Mouse (Mus musculus): ENCODE measurements at regions not wholly inside any gene's neighbourhood (a gene's known extent, or its start where the extent isn't known, plus 50 kb on each side); places are given as distances from the start of the nearest gene placed in this dataset.
"Not testable (repeated sequence)": the region's sequence is repeated elsewhere in the genome, so short reads cannot be mapped to it uniquely, and the experiment has no call there.

- DNase-seq = not testable (repeated sequence)
Measured at GRCm38 (mm10) chr1:23316288-23316687, 81.3 kb downstream of the Ogfrl1 start.

GRCm38 (mm10) chr1:23314863-23315262 is 82.7 kb downstream of the Ogfrl1 start:
- DNase-seq = not testable (repeated sequence)

GRCm38 (mm10) chr1:23292718-23293117 is 104.9 kb downstream of the Ogfrl1 start:
- DNase-seq = no peak

DNA sequence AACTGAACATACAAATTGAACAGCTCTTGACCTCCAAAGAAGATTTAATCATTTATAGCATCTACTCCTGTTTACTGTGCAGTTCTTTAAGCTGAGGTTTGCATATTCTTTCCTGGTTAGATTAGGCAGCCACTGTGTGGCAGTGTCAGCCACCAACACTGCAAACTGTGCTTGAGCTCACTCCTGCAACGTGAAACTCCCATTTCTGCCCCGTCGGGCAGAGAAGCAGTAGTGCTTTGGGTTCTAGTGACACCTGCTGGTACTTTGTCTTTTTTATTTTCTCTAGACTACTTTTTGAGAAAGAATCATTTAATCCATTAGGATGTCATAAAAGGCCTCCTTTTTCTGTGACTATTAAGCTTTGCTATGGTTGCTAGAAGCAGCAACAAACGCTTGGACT is 110.8 kb downstream of the Ogfrl1 start:
- peak; percentile 79 for DNase-seq

DNA sequence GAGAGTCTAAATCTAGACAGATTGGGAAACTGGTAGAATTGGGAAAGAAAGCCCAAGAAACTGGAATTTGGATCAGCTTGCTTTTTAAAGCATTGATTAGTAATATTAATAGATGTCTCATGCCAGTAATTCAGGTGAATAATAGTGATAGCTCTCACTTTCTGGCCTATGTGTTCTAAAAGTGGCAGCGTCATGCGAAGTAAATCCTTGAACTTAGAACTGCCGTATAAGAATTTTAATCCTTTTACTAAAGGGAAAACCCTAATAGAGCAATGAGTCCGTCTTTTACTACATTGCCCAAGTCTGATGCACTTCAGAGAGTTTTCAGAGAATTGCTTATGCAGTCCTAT is 114.7 kb downstream of the Ogfrl1 start:
- no peak for DNase-seq

DNA sequence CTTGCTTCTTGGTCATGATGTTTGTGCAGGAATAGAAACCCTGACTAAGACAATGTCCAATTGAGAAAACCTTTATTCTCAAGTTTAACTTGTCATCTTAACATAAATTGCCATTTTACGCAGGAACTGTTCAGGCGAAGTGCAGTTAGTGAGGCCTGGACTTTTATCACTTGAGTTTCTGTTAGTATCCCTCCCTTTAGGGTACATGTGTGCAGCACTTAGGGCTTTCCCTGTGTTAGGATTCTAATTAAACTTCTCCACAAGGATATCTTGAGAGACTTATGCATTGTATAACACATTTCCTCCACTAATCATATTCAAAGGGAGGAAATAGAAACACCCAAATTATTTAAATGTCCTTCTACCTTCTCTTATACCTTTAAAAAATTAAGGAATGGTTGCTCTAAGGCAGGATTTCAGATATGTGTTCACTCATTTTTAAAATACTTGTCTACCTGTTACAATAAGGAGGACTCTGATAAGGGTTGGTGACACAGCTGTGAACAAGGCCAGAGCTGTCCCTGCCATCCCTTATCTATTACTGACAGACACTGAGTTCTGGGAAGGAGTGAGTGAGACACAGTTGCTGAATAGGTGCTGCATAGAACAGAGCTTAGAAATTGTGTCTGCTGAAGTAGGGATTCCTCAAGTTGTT is 115.2 kb downstream of the Ogfrl1 start:
- no peak for DNase-seq

DNA sequence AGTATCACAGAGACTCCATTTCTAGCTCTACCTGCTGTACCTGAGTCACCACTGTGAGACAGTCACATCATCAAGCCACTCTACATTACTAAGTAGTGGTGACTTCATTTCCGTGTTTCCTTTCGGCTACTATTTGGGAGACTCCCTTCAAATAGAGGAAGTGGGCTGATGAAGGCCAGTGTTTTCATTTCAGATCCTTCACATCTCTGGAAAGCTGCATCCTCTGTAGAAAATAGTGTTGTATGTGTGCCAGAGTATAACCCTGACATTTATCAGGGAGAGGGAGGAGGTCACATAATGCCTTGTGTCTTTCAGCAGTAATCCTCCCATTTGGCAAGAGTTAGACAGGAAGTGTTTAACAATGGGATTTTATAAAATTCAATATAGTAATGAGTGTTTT is 117.7 kb downstream of the Ogfrl1 start:
- DNase-seq = peak; percentile 53

GRCm38 (mm10) chr1:23272077-23272476 is 125.5 kb downstream of the Ogfrl1 start:
- DNase-seq = peak; percentile 36

GRCm38 (mm10) chr1:23270910-23271822 is 126.4 kb downstream of the Ogfrl1 start:
- peak; percentile 40 for DNase-seq

DNA sequence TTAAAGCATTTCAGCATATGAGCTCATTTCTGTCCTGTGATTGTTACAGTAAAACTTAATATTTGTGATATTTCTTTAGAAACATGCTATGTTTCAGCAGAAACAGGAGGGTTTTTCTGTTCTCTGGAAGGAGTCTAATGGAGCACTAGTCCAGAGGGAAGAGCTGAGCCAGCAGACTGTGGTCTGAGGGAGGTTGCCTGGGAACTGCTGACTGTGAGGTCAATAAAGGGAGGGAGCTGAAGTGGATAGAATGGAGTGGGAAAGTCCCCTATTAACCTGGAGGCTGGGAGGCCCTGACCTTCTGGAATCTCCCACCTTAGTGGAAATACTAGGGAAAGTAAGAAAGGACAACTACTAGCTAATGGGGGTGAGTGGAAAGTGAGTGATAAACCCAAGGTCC is 129.5 kb downstream of the Ogfrl1 start:
- DNase-seq = no peak

- no peak for DNase-seq
Measured at GRCm38 (mm10) chr1:23265556-23266232, 131.9 kb downstream of the Ogfrl1 start.

- peak; percentile 33 for DNase-seq
Measured at GRCm38 (mm10) chr1:23264251-23264650, 133.3 kb downstream of the Ogfrl1 start.

DNA sequence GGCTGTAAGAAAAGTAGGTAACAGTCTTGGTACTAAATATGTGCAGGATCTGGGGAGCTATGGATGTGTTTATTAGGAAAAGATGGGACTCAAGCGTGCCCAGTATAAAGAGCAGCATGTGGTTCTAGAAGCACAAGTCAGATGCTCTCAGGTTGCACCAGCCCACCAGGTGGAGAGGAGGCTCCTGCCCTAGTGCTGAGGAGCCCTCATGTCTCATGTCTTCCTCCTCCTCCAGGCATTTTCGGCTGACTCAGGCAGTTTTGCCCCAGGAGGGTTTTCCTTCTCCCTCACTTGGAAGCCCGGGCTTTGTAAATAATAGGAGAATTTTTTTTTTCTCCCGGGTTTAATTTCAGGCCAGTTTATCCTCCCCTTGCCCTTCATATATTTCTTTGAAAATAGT is 133.8 kb downstream of the Ogfrl1 start:
- DNase-seq = no peak

DNA sequence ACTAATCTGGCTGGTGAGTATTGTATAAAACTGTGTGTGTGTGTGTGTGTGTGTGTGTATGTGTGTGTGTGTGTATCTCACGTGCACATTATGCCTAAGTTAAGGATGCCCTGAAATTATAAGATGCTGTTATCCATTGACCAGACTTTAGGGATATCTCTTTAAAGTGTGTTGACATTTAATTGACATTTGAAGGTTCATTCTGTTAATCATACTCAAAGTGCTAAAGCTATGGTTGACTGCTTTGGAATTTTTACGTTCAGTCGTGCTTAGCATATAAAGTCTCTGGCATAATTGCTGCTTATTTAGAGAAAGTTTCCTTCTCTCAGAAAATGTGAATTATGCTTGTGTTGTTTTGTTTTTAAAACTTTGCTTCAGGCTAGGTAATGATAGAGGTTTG is 135.9 kb downstream of the Ogfrl1 start:
- DNase-seq = no peak

- DNase-seq = no peak
Measured at GRCm38 (mm10) chr1:23257306-23257895, 140.2 kb downstream of the Ogfrl1 start.

DNA sequence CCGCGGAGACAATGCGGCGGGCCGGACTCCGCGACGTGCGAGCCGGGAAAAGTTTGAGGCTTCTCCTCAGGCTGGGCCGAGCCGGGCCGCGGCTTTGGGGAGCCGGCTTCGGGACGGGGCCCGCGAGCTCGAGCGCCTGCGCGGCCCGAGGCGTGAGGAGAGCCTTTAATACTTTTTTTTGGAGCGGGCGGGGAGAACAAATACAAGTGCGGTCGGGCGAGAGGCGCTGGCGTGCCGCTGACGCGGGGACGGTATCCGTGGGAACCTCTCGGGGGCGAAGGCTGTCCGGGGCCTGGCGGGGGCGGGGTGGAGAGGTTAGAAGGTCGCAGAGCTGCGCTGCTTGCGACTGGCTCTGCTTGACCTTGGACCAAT is 141.0 kb downstream of the Ogfrl1 start:
- peak; percentile 88 for DNase-seq

DNA sequence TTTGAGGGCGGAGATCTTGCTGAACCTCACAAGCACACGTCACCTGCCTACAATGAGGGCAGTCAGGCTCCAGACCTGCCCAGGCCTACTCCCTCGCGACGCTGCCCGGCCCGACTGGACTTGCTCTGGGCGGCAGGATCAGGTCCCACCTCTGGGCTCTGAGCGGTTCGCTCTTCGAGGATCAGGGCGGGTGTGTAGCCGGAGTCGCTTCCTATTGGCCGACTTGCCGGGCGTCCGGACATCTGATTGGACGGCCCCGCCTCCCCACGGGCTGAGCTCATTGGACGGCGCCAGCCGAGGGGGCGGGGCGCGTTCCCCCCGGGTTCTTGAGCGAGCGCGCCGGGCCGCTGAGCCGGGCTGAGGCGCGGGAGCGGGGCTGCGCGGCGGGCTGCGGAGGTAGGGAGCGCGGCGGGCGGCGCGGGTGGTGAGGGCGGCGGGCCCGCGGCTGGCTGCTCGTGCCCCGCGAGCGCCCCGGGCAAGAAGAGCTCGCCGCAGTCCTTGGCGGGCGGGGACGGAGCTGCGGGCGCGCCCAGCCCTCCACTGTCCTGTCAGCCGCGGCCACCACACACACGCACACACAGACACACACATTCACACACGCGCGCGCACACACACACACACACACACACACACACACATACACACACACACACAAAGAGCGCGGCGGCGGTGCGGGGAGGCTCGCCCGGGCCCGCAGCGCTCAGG is 141.5 kb downstream of the Ogfrl1 start:
- peak; percentile 97 for DNase-seq

GRCm38 (mm10) chr1:23254235-23254634 is 143.3 kb downstream of the Ogfrl1 start:
- DNase-seq = no peak

DNA sequence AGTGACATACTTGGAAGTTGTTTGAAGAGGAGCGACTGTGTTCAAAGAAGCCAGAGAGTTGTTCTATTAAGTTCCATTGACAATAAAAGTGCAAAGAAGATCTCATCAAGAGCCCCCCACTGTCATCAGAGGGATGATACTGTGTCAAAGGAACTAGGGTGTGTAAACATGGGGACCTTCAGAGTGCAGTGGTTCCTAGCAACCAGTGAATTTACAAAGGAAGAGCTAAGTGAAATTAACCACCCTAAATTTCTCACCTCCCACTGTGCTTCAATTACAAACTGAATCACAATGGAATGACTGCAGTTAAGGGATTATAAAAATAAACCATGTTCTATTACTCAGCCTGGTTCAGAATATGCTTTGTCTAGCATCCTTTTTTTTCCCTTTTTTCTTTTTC is 129.5 kb upstream of the 4933415F23Rik start:
- DNase-seq = no peak

DNA sequence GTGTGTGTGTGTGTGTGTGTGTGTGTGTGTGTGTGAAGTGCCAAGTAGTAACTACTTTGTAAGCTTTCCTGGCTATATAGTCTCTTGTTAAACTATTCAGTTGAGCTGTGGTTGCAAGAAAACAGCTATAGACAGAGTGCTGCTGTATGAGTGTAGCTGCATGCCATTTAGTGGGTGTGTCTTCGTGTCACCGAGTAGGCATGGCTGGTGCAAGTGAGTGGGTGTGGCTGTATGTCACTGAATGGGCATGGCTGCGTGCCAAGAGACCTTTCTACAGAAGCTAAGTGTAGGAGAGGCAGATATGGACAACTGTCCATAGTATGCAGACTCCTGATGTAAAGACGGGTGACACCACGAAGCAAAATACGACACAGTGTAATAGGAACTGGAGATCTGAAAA is 126.4 kb upstream of the 4933415F23Rik start:
- DNase-seq = peak; percentile 30

DNA sequence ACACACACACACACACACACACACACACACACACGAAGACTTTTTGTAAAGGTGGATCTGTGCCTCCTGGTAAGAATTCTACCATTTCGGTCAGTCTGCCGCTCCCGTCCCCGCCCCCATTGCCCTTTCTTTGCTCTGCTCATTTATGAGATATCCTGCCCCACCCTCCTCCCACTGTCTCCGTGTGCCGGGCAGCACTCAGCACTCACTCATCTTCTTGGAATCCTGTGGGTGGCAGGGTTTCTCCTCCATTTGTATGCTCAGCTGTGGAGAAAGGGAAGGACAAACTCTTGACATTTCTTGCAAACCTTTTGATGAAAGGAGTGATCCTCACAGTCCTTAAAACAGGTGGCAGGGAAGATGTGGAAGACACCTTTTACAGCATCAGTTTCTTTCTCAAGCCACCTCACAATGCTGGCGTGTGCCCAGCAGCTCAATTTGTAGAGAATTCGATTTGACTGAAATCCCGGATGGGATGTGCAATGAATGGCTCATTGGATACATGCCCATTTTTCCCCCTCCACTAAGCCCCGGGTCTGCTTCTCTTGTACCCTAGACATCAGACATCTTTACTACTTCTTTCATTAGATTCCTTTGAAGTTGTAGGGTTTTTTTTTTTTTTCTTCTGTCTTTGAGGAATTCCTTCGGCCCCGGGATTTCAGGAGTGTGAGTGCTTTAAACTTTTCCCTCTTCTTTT is 112.6 kb upstream of the 4933415F23Rik start:
- DNase-seq = peak; percentile 79

DNA sequence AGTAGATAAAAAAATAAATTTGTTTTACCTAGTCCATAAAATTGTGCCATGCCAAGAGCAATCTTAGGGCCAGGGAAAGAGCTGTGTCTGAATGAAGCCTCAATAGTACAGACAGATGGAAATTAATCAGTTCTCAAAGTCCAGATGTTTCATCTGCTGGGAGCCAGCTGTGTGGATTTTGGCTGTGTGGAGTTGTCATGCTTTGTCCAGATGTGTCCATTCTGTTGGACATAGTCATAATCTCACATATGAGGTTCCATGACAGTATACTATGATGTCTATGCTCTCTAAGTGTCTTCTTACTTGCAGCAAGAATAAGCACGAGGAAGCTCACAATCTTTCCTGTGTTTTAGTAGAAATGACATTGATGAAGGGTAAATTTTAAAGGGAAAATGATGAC is 105.8 kb upstream of the 4933415F23Rik start:
- DNase-seq = no peak
